Mouse (Mus musculus) retina, postnatal 7 days (tissue): Measurements from ENCODE around the gene Eml4.

Source experiments
- DNase-seq: peaks from one replicate; pipeline ENCODE4 v3.0.0-alpha.2; 2012; ENCODE audit warnings: low read depth, low spot score

Eml4 gene

GRCm38 (mm10) chr17:83379366-83379765, 28.6 kb downstream of the Eml4 start:
- no peak for DNase-seq

DNA sequence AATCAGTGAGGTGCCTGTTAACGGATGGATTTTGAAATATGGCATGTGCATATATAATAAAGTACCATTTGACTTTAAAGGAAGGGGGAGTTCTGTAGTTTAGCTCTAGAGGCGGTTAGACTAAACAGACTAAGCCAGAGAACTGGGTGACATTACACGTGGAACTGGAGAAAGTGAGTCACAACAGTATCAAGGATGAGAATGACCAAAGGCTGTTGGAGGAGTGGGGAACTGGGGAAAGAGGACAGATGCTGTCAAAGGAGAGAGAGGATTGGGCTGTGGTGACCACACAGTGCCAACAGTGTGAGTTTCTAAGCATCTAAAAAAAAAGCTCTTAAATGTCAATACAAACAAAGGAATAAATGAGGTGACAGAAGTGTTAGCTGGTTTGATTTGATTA, 29.1 kb downstream of the Eml4 start:
- DNase-seq: no peak

DNA sequence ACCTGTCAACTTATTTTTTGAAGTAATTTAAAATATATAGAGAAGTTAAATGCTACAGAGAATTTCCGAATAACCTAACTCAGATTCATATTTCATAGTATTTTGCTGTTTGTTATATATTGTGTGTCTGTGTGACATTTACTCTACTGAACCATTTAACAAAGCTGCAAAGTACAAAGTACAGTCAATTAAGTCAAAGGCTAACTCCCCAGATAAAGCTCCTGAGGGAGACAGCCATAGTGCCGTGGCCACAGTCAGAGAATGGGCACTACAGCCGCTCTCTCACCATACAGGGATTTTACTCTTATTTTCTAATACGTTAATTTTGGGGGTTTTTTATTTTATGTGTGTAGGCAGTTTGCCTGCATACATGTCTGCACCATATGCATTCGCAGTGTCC, 32.0 kb downstream of the Eml4 start:
- no peak for DNase-seq

GRCm38 (mm10) chr17:83384981-83385380, 34.2 kb downstream of the Eml4 start:
- no peak for DNase-seq

DNA sequence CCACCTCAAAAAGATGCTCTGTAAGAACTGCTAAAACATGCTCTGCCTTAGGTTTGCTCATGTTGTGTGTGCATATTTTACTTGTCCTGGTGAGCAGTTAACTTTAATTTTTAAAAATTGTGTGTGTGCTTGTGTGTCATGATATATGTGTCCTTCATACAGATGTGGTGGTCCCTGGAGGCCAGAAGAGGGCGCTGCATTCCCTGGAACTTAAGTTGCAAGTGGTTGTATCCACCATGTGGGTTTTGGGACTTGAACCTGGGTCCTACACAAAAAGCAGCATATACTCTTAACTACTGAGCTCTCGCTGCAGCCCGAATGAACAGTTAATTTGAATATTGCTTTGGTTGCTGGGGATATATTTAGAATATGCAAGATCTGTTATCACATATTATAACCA, 36.4 kb downstream of the Eml4 start:
- no peak for DNase-seq

DNA sequence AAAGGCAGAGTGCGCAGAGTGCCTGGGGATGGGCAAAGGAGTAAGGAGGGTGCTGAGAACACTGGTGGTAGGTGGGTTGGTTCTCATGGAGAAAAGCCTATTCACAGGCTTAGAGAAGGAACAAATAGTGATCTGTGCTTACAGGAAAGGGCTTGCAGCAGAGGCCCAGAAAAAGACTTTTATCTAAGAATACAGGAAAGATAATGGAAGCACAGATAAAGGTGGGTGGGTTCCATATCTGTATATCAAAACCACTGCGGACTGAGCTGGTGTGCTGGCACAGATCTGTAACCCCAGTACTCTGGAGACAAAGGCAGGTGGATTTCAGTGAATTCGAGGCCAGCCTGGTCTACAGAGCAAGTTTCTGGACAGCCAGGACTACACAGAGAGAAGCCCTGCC, 43.3 kb downstream of the Eml4 start:
- no peak for DNase-seq

DNA sequence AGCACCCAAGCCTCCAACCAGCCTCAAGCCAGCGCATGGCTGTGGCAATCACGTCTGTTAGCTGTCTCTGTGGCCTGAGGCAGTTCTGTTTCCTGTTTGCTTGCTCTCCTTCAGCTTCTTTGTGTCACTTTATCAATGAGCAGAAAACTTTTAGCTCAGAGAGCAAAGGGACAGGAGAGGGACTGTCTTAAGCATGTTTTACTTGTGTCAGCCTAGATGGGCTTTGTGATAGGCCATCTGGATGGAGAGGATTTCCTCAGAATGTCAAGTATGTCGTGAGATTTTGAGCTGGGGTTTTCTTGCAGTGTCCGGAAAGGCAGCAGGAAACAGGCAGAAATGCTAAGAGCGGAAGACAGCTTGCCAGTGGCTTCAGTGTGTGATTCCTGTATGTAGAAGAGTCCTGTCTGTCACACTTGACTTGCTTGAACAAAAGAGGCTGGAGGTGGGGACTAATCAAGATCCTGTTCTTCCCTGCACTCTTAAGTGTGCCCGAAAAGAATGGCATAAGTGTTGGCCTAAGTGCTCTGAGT, 46.9 kb downstream of the Eml4 start:
- DNase-seq: no peak

- no peak for DNase-seq
These were observed 48.0 kb downstream of the Eml4 start for GRCm38 (mm10) chr17:83398756-83399155.

DNA sequence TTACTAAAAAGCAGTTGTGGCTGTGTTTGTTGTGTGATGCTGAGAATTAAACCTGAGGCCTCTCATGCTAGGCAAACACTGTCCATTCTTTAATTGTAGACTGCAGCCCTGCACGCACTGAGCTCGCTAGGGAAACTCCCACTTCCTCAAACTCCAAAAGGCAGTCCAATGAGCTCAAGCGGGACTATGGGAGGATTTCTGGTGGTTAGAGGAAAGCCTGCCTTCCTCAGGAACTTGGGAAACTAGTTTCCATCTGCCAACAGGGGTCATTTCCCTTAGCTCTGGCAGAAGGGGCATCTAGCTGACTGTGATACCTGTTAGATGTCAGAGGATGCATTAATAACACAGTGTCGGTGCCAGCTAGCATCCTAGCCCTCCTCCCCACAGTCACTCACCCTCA, 79.9 kb downstream of the Eml4 start:
- DNase-seq: no peak

DNA sequence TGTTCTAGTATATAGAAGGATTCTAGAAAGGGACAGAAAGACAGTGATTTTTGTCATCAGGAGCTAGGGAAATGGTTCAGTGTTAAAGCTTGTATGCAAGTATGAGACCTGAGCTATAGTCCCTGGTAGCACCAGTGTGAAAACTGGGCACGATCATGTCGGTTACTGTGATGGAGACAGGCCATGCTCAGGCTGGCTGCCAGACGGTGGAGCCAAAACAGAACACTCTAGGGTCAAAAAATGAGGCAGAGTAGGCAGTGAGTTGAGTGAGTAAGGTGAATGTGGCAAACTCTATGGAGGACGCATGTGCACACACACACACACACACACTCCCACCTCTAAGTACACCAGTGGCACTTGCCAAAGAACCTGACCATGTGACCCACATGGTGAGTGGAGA, 92.7 kb downstream of the Eml4 start:
- no peak for DNase-seq

- no peak for DNase-seq
These were observed 98.9 kb downstream of the Eml4 start for GRCm38 (mm10) chr17:83449583-83449982.

DNA sequence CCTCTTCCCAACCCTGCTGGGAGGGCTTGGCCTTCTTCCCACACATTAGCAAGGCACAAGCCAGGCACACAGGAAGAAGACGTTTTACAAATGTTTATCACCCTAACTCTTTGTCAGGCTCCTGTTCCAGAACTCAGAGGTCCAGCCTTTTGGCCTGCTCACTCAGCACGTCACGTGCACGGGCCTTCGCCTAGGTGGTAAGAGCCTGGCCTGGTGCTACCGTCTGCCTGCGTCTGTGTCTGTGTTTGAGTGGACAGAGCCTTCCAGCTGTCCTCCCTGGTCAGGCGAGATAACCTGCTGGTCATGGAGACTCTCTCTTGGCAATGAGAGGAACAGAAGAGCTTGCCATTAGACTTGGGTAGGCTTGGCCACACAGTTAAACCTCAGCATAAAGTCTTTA, 100.6 kb downstream of the Eml4 start:
- DNase-seq: no peak

DNA sequence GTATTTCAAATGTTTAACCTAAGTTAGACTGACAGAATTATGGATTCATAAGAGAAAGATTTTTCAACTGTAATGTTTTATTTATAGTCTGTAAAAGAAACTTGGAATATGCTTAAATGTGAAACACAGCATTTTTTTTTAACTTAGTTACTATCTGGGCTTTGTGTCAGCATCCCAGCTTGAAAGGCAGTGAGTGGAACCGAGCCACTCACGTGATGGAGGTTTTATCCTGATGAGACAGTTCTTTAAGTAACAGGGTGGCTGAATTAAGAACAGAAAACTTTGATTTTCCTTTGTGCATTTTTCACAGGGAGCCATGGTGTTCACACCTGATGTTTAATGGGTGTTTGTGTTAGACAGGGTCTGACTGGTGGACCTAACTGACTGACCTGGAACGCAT, 101.1 kb downstream of the Eml4 start:
- no peak for DNase-seq

DNA sequence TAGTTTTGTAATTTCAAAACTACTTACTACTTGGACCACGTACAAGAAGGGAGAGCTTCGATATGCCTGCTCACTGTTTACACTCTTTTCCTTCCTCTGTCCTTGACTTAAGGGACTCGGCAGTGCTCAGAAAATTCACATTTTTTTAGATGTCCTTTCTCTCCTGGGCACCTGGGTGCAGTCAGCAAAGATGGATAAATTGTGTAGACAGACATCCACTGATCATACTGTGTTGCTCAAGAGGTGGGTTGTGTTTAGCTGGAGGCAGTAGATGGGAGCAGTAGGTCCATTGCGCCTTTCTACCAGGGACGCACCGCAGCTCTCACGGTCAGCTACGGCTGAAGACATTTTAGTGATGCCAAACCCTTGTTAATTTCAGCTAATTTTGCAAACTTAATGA, 101.7 kb downstream of the Eml4 start:
- DNase-seq: no peak

- no peak for DNase-seq
These were observed 102.9 kb downstream of the Eml4 start for GRCm38 (mm10) chr17:83453587-83453986.

GRCm38 (mm10) chr17:83457271-83457670, 106.5 kb downstream of the Eml4 start:
- no peak for DNase-seq

- DNase-seq: no peak
These were observed 115.2 kb downstream of the Eml4 start for GRCm38 (mm10) chr17:83465969-83466368.

DNA sequence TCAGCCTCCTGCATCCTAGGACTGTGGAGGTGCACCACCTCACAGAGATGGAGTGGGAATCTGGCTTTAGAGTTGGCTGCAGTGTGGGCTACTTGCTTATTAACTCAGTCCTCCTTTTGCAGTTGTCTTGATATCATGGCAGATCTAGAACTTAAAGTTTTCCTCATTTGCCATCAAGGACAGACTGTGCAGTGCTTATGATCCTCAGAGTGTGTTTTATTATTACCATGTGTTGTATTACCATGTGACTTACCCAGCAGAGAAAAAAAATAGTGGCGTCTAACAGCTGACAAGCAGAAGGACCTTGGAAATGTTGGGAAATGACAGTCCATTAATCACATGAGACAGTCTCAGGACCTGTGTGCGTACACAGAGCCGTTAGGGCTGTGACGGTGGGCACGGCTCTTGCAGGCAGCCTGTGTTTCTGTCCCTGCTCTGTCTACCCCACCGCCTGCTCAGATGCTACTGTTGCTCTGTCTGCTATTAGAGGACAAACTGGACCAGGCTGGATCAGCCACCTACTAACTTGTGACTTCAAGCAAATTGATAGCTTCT, 116.0 kb downstream of the Eml4 start:
- DNase-seq: no peak

DNA sequence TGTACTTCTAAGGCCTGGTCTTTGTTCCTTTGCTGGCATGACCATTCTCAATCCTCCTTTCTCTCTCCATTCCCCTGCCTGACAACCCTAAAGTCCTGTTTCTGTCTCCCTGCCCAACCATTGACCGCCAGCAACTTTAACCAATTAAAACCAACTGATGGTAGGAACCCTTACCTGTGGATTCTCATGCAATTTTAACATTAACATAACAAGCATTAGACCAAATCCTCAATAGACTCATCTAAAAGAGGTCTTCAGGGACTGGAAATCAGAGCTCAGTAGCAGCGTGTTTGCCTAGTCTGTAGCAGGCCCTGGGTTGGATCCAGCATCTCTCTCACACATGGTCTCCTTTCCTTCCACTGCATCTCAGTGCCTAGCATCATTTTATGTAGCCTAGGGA, 118.9 kb downstream of the Eml4 start:
- DNase-seq: no peak

GRCm38 (mm10) chr17:83477089-83477488, 126.4 kb downstream of the Eml4 start:
- no peak for DNase-seq

GRCm38 (mm10) chr17:83481551-83481950, 130.8 kb downstream of the Eml4 start:
- no peak for DNase-seq

DNA sequence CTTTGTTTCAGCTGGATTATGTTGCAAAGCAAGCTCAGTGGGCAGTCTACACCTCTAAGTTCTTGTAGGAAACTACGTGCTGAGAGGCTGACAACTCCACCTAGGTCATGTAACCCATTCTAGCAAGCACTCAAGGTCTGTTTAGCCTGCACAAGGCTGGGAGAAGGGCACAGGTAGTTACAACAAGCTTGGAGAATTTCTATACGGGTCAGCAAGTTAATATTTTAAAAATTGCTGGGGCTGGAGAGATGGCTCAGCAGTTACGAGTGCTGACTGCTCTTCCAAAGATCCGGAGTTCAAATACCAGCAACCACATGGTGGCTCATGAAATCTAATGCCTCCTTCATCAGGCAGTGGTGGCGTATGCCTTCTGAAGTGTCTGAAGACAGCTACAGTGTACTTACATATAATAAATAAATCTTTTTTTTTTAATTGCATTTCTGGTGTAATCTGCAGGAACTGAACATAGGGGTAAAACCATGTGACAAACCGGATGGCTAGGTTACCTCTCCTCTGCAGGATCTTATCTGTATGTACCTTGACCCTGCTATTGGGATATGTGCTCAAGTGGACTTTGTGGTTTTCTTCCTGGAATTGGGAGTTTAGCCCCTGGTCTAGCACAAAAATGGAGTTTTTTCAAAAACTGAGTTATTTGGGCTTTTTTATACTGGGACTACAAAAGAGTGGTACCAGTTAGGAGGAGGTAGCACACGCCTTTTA, 132.2 kb downstream of the Eml4 start:
- no peak for DNase-seq

- DNase-seq: no peak
These were observed 133.1 kb downstream of the Eml4 start for GRCm38 (mm10) chr17:83483784-83484183.

DNA sequence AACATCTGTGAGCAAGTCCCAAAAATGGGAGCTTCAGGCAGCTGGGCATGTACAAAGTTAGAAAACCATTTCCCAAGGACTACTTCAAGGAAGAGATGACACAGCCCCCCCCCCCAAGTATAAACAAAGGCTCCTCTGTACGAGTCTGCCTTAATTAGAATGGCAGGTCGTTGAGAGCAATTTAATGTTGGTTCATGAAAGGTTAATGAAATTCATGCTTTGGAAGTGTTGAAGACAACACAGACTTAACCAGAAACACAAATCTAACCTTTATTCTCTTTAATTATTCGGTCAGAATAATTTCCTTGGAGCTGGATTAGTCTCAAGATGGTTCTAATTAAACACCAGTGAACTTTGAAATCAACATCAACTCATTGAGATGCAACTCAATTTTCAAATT, 137.0 kb downstream of the Eml4 start:
- DNase-seq: no peak
